Mouse (Mus musculus): Measurements from ENCODE around the gene Gm20388. TPM values are rescaled to one million over a fixed set of nuclear protein-coding genes. Genes with fewer than 3 reads are reported as not detected.

Gm20388 gene
- polyA plus RNA-seq, 1 experiment from 2014 or later = not detected

GRCm38 (mm10) chr8:123477737-123478258 lies 3567.2 kb downstream of the Gm20388 start, which contains the start of gene Afg3l1:
Gene Afg3l1 (plus strand): TSS chr8:123477903.

DNA sequence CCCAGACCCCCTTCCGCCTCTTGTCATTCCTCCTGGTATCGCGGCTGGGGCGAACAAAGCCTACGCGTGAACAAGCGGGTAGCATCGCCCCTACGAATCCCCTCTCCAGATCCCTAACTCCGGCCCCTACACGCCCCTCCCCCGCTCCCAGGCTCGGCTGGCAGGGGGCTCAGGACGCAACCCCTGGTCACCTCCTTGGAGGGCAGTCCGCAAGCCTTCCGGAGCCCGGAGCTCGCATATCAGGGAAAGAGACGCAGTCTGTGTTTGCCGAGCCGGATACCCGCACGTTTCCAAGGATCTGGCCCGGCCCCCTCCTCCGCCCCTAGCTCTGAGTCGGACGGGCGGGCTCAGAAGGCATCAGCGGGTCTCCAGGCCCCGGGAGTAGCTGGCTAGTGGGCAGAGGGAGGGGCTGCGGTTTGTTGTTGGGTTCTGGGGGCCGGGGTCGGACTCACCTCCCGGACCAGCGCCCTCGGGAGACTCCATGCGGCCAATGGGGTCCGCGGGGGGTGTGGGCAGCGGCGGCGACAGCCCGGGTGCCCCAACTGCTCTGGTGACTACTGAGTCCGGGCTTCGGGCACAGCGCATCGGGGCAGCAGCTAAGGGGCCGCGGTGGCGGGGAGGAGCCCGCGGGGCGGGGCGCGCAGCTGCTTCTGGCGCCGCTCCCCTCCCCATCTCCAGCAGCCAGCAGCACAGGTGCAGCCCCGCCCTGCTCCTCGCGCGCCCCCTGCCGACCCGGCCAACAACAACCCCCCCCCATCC lies 3604.3 kb downstream of the Gm20388 start, which contains the start of gene Dbndd1:
Gene Dbndd1 (minus strand): TSS at position 683 of the 759 bp plus-strand sequence.

DNA sequence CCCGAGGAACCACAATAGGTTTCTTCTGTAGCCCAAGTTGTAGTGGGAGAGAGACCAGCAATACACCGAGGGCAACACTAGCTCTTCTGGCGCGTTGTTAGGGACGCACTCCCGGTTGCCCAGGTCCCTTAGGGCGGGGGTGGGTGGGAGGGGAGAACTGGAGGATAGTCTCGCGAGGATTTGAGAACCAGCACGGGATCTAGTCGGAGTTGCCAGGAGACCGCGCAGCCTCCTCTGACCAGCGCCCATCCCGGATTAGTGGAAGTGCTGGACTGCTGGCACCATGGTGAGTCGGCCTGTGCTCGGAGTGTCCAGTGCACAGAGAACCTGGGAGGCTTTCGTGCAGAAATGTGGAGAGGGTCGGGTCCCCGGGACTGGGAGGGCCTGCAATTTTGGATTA lies 3608.0 kb downstream of the Gm20388 start, which contains the start of gene Gas8:
Gene Gas8 (plus strand): TSS at position 168 of the 400 bp plus-strand sequence.

GRCm38 (mm10) chr8:123653308-123653993 lies 3742.8 kb downstream of the Gm20388 start, which contains the start of gene Rhou:
Gene Rhou (plus strand): TSS chr8:123653929.

GRCm38 (mm10) chr8:123805718-123806373 lies 3895.2 kb downstream of the Gm20388 start, which contains the start of gene Rab4a:
Gene Rab4a (plus strand): TSS chr8:123805985.

GRCm38 (mm10) chr8:123859648-123860259 lies 3949.1 kb downstream of the Gm20388 start, which contains the start of gene Ccsap:
Gene Ccsap (minus strand): TSS chr8:123860209.

DNA sequence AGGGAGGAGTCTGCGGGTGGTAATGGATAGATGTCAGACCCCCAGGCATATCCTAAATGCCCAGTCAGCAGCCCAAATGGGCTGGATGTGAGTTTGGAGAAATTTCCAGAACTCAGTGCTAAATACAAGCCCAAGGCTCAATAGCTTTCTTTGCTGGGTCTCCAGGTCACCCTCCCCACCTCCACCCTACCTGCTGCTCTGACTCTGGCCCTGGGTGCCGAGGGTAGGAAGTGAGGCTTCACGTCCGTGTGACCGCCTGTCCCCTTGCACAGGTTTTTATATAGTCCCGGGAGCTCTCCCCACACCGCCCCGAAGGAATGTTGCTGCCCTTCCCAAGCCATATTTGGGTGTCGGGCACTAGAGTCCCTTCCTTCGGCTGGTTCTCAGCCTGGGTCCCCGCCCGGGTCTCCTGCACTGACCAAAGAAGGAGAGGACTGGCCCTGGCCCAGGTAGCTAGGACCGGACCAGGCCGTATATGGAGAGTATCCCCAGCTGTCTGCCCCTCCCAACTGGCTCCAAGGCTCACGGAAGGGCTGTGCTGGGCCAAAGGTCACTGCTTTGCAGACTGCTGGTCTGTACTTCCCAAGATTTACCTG lies 3984.0 kb downstream of the Gm20388 start, which contains the start of gene Acta1:
Gene Acta1 (minus strand): TSS at position 250 of the 596 bp plus-strand sequence.

GRCm38 (mm10) chr8:123948942-123949685 lies 4038.5 kb downstream of the Gm20388 start, which contains the start of gene Nup133:
Gene Nup133 (minus strand): TSS chr8:123949265.

DNA sequence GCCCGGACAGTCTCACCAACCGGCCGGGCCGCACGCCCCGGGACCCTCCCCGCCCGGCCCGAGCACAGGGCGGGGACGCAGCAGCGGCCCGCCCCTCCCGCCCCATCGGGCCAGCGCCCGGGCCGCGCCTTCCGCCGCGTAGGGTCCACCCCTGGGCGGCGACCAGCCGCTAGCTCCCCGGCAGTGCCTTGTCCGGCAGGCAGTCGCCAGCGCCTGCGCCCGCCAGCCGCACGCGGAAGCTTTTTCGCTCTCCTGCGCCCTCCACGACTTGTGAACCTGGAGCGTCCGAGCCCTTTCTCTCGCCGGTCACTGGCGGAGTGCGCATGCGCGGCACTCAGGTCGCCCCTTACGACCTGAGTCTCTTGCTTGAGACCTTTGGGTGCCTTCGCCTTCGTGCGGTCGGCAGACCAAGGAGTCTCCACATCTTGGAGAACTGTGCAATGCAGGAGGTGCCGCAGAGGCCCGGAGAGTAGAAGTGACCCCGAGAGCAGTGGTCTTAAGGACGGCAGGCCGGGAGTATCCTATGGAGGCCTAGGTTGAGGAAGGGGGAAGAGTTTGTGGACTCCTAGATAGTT lies 4072.3 kb downstream of the Gm20388 start, which contains the start of gene Abcb10:
Gene Abcb10 (minus strand): TSS at position 297 of the 575 bp plus-strand sequence.

DNA sequence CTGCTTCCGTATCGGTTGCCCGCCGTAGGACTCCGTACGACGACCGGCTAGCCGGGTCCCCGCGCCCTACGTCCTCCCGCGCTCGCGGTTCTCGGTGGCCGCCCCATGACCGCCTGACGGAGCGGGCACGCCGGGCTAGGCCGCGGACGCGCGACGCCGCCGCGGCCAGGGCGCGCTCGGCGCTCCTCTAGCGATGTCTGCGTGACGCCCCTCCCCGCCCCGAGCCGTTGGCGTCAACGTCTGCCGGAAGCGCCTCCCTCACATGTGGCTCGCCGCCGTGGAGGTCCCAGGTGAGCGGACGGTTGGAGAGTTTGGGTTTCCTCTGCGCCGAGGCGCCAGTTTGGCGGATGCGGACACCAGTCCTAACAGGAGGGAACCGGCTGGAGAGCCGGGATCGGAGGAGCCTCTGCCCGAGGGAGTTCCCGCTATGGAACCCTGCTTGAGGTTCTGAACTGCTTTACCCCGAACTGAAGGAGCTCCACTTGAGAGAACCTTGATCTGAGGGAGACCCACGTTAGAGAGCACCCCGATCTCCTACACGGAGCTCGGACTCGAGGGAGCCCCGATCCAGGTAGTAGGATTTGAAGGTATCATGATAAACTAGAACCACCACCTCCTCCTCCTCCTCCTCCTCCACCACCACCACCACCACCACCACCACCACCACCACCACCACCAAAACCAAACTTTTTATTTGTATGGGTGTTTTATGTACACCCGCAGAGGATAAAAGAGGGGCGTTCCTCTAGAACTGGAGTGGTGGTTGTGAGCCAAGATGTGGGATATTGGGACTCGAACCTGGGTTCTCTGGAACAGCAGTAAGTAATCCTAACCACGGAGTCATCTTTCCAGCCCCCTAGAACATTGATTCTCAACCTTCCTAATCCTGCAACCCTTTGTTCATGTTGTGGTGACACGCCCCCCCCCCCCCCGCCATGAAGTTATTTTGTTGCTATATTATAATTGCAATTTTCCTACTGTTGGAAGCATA lies 4110.9 kb downstream of the Gm20388 start, which contains the start of the genes Taf5l and Urb2:
Gene Taf5l (minus strand): TSS at position 161 of the 991 bp plus-strand sequence.
Gene Urb2 (plus strand): TSS at position 272 of the 991 bp plus-strand sequence.

GRCm38 (mm10) chr8:124231176-124231484 lies 4320.5 kb downstream of the Gm20388 start, which contains the start of gene Galnt2:
Gene Galnt2 (plus strand): TSS chr8:124231391.

MicroRNAs encoded within 50 kb of the gene (microRNA counts, 519-probe panel; counts per million panel counts)
- 88.3 counts per million for microRNA mmu-miR-1967

Other genes starting within 250 kb of the Gm20388 start
- 3.5 and 4.4 TPM in 2 replicates for gene Wfdc1, start 244.5 kb upstream of the Gm20388 start, polyA plus RNA-seq (2015; fragmentation: Nextera tagmentation; extraction: Ambion mirVana)
- 0.07 and 0.11 TPM in 2 replicates for gene Atp2c2, start 210.8 kb upstream of the Gm20388 start, polyA plus RNA-seq (2015; fragmentation: Nextera tagmentation; extraction: Ambion mirVana)
- gene Tldc1, start 132.4 kb upstream of the Gm20388 start, polyA plus RNA-seq (2015; fragmentation: Nextera tagmentation; extraction: Ambion mirVana) = 5.7 and 6.4 TPM in 2 replicates
- 48.4 and 63.3 TPM in 2 replicates for gene Cotl1, start 70.3 kb upstream of the Gm20388 start, polyA plus RNA-seq (2015; fragmentation: Nextera tagmentation; extraction: Ambion mirVana)
- gene Klhl36, start 48.6 kb upstream of the Gm20388 start, polyA plus RNA-seq (2015; fragmentation: Nextera tagmentation; extraction: Ambion mirVana) = 7.4 and 8.5 TPM in 2 replicates
- 48.6 and 53.2 TPM in 2 replicates for gene Usp10, start 481 bp upstream of the Gm20388 start, polyA plus RNA-seq (2015; fragmentation: Nextera tagmentation; extraction: Ambion mirVana)
- gene Crispld2, start 81.6 kb downstream of the Gm20388 start, polyA plus RNA-seq (2015; fragmentation: Nextera tagmentation; extraction: Ambion mirVana) = 12.0 and 12.5 TPM in 2 replicates
- 20.8 and 23.7 TPM in 2 replicates for gene Zdhhc7, start 190.6 kb downstream of the Gm20388 start, polyA plus RNA-seq (2015; fragmentation: Nextera tagmentation; extraction: Ambion mirVana)
- 18.0 and 22.1 TPM in 2 replicates for gene 6430548M08Rik, start 203.3 kb downstream of the Gm20388 start, polyA plus RNA-seq (2015; fragmentation: Nextera tagmentation; extraction: Ambion mirVana)